Mouse (Mus musculus) heart, adult 2 months (tissue): Measurements from ENCODE around the gene Cmip. TPM values are rescaled to one million over a fixed set of nuclear protein-coding genes. Genes with fewer than 3 reads are reported as not detected.

Experiments
- DNase-seq, 2 experiments: peaks; one replicate each; pipeline ENCODE4 v3.0.0; 2021
- H3K27ac ChIP-seq: fragments of 200-600 bp; 2 replicates; pipeline ENCODE4 v1.8.1; 2022
- H3K27me3 ChIP-seq: fragments of 200-500 bp; 2 replicates; pipeline ENCODE4 v1.6.1; 2012; ENCODE audit warnings: mild to moderate bottlenecking, low read length, inconsistent platforms, mixed read lengths; ENCODE audit not compliant: control insufficient read depth, insufficient read depth
- H3K36me3 ChIP-seq: fragments of 200-500 bp; 2 replicates; pipeline ENCODE4 v1.6.1; 2012; ENCODE audit warnings: low read length, inconsistent platforms; ENCODE audit not compliant: control insufficient read depth, insufficient read depth
- H3K4me1 ChIP-seq: fragments of 200-500 bp; 2 replicates; pipeline ENCODE4 v1.6.1; 2011; ENCODE audit warnings: low read length; ENCODE audit not compliant: control insufficient read depth, insufficient read depth
- H3K4me3 ChIP-seq: fragments of 200-600 bp; 2 replicates; pipeline ENCODE4 v1.8.1; 2022
- H3K79me2 ChIP-seq: fragments of 200-500 bp; replicated peaks from 2 replicates; pipeline ENCODE4 v1.6.1; 2012; ENCODE audit warnings: mild to moderate bottlenecking, inconsistent platforms, low read length, moderate library complexity, mixed read lengths; ENCODE audit not compliant: control insufficient read depth, insufficient read depth
- H3K9ac ChIP-seq: fragments of 200-500 bp; 2 replicates; pipeline ENCODE4 v1.6.1; 2012; ENCODE audit warnings: low read depth, mild to moderate bottlenecking, control low read depth, inconsistent platforms, low read length, mixed read lengths
- CTCF ChIP-seq: fragments of 200-600 bp; IDR thresholded peaks from 2 replicates; pipeline ENCODE4 v1.8.1; 2022; ENCODE audit warnings: antibody characterized with exemption, mild to moderate bottlenecking, moderate library complexity
- EP300 ChIP-seq: fragments of 200-500 bp; IDR thresholded peaks from 2 replicates; pipeline ENCODE4 v1.6.1; 2011; ENCODE audit warnings: low read depth, low read length, control low read depth; ENCODE audit not compliant: insufficient read depth
- POLR2A ChIP-seq: fragments of 200-500 bp; IDR thresholded peaks from 2 replicates; pipeline ENCODE4 v1.6.1; 2011; ENCODE audit warnings: mild to moderate bottlenecking, low read depth, low read length, control low read depth; ENCODE audit not compliant: insufficient read depth
- WGBS: fragments of 180-500 bp; shearing (Covaris S2); methylation state at CpG from one replicate; pipeline ENCODE4 v1.1.7; 2018; 5-methylcytosine and 5-hydroxymethylcytosine counted together
- intact Hi-C: fragments of 180-260 bp; cut with DNase I; formaldehyde crosslinking; loops from one replicate; pipeline ENCODE4 v1.15.1; 2025
- polyA plus RNA-seq: library from polyadenylated mRNA; depleted of rRNA; stranded (reverse); fragments of >200 nt; gene quantifications from 2 replicates; pipeline ENCODE4 v1.2.3, GENCODE M21; 2012
- total RNA-seq, 2 experiments: library from RNA; stranded (reverse); gene quantifications; 2 replicates each; pipeline ENCODE4 v1.2.3; 2021

The Cmip gene
- total and polyA plus RNA-seq, 3 experiments = 13.6 to 20.8 (median 20.1) TPM

DNA sequence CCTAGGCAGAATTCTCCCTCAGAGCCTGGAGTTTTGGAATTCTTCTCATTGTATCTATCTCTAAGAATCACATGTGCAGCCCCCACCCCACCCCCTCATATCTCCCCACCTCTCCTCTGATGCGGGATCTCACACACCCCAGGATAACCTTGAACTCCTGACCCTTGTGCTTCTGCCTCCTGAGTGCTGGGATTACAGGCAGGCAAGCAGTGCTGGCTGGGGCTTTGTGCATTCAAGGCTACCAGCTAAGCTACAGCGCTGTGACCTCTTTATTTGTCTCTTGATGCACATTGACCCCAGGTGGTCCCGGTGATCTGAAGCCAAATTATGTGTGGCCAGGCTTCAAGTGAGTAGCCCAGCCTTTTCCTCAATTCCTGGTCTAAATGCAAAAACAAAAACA is 15.0 kb upstream of the Cmip start:
- no peaks in the 10 kb centered on the region for H3K79me2 ChIP-seq
- H3K36me3 ChIP-seq = no peaks in the 10 kb centered on the region
- H3K27me3 ChIP-seq = 0 out of 2 replicates have a peak, but pooled peaks cover under 1% of the 10 kb centered on the region
- H3K27ac ChIP-seq = no peak overlapping the region
- intact Hi-C loops = no loop called here
- H3K4me1 ChIP-seq = no peaks in the 10 kb centered on the region
- no peak overlapping the region for H3K9ac ChIP-seq
- DNase-seq = no peak
- H3K4me3 ChIP-seq = no peak overlapping the region
- WGBS = 58% methylated on average over 3 of the region's 3 CpGs
- no peak for TF ChIP-seq CTCF
- no peak for TF ChIP-seq POLR2A
- no peak for TF ChIP-seq EP300

DNA sequence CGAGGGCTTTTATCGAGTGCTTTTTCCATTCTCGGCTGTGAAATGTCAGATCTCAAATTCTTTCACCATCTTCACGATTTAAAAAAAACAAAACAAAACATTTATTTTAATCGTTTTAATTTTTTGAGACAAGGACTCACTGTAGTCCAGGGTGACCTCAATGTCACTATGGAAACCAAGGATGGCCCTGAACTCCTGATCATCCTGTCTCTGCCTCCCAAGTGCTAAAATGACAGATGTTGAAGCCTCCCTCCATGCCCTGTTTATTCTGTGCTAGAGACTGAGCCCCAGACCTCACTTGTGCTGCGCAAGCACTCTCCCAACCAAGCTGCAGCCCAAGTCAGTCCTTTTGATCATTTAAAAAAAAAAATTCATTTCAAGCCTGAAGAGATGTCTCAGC is 14.6 kb upstream of the Cmip start:
- TF ChIP-seq POLR2A (no peak), CTCF (no peak), EP300 (no peak)
- Histone ChIP-seq H3K9ac (no peak overlapping the region), H3K27me3 (0 out of 2 replicates have a peak, but pooled peaks cover 1% of the 10 kb centered on the region), H3K36me3 (no peaks in the 10 kb centered on the region), H3K4me1 (no peaks in the 10 kb centered on the region), H3K27ac (no peak overlapping the region), H3K4me3 (no peak overlapping the region), H3K79me2 (no peaks in the 10 kb centered on the region)
- intact Hi-C loops = no loop called here
- 75% methylated on average over 6 of the region's 6 CpGs for WGBS
- DNase-seq = no peak

DNA sequence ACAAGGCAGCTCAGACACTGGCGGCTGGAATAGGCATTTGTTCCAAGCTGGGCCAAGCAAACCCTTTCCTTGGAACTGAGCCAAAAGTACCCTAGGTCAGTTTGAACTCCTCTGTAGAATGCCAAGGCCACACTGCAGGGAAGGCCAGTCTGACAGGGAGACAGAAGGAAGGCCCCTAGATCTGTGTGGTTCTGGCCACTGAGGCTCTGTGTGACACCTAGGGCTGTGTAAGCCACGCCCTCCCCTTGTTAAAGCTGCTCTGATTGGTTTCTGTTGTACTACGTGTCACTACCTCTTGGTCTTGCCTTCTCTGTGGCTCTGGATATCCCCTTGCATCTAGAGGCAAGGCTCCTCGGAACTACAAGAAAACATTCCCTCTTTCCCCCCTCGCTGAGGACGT is 12.3 kb upstream of the Cmip start:
- intact Hi-C loops = no loop called here
- TF ChIP-seq CTCF (no peak), EP300 (no peak), POLR2A (no peak)
- H3K36me3 ChIP-seq = no peaks in the 10 kb centered on the region
- no peak overlapping the region for H3K4me3 ChIP-seq
- H3K9ac ChIP-seq = no peak overlapping the region
- 0 out of 2 replicates have a peak, but pooled peaks cover 1% of the 10 kb centered on the region for H3K27me3 ChIP-seq
- no peaks in the 10 kb centered on the region for H3K4me1 ChIP-seq
- WGBS = 56% methylated on average over 6 of the region's 6 CpGs
- no peak for DNase-seq
- no peaks in the 10 kb centered on the region for H3K79me2 ChIP-seq
- H3K27ac ChIP-seq = no peak overlapping the region

DNA sequence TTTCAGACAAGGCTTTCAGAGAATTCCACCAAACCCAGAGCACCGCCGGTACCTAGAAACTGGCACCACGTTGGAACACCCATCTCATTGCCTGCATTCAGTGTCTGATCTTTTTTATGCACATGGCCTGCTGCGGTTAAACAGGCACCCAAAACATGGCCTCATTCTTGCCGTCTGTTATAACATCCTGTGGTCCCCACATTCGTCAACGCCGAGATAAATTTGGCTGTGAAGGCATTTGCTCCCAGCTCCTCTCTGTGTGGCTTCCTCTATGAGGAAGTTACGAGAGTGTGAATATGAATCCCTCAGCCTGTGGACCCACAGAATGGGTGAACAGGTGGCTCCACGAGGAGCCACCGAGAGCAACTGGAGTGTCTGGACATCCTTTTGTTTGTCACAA is 8.5 kb upstream of the Cmip start:
- TF ChIP-seq CTCF (no peak), EP300 (no peak), POLR2A (no peak)
- H3K4me1 ChIP-seq = no peaks in the 10 kb centered on the region
- H3K79me2 ChIP-seq = no peaks in the 10 kb centered on the region
- no peaks in the 10 kb centered on the region for H3K36me3 ChIP-seq
- intact Hi-C loops = no loop called here
- WGBS = 60% methylated on average over 11 of the region's 11 CpGs
- H3K27ac ChIP-seq = no peak overlapping the region
- H3K9ac ChIP-seq = no peak overlapping the region
- 0 out of 2 replicates have a peak, but pooled peaks cover 1% of the 10 kb centered on the region for H3K27me3 ChIP-seq
- H3K4me3 ChIP-seq = no peak overlapping the region
- DNase-seq = no peak

DNA sequence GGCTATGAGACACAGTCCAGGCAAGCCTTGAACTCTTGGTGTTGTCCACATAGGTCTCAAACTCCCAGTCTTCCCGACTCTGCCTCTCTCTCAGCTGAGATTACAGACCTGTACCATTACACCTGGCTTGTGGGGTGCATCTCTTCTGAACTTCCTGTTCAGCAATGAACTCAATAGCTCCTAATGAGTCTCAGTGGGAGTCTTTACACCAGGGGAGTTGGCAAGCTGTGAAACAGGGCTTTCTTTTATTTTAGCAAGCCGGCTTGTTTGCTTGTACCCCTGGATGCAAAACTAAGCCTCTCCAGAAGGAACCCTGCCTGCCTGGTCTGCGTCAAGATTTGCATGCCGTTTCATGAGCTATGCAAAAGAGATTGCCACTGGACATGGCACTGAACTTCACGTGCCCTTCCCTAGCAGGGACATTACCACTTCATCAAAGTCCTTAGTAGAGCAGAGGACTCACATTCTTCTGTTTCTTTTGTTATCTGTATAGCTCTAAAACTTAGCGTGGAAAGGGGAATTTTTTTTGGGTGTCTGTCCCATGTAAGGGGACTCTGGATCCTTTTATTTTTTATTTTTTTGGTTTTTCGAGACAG is 5.7 kb upstream of the Cmip start:
- Histone ChIP-seq H3K27me3 (0 out of 2 replicates have a peak, but pooled peaks cover 1% of the 10 kb centered on the region), H3K9ac (no peak overlapping the region), H3K4me1 (no peaks in the 10 kb centered on the region), H3K27ac (no peak overlapping the region), H3K36me3 (no peaks in the 10 kb centered on the region), H3K4me3 (no peak overlapping the region), H3K79me2 (no peaks in the 10 kb centered on the region)
- intact Hi-C loops = loop anchor here (10.0 kb wide), 1 partner anchor 114 kb away; no protein-coding TSS in a partner anchor
- DNase-seq = no peak
- no peak for TF ChIP-seq CTCF
- TF ChIP-seq POLR2A = no peak
- TF ChIP-seq EP300 = no peak
- 56% methylated on average over 7 of the region's 7 CpGs for WGBS

DNA sequence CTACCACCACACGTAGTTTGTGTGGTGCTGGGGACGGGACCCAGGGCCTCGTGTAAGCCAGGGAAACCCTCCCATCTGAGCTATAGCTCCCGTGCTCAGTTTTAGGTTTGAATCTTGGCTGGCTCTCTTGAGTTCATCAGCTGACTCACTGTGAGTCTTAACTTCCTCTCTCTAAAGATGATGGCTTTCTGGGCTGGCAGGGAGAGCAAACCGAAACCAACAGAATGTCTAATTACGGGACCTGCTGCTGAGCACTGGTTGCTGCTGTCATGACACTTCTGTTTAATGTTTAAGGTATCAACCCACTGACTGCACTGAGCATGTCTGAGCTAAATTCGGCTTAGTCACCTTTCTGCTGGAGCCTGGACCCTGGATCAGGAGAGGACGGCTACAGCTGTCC is 4.2 kb upstream of the Cmip start:
- intact Hi-C loops = loop anchor here (2.0 to 10.0 kb wide), 2 partner anchors 28 to 112 kb away; no protein-coding TSS in a partner anchor
- DNase-seq = no peak
- no peaks in the 10 kb centered on the region for H3K79me2 ChIP-seq
- no peak overlapping the region for H3K4me3 ChIP-seq
- H3K9ac ChIP-seq = no peak overlapping the region
- no peak overlapping the region for H3K27ac ChIP-seq
- no peaks in the 10 kb centered on the region for H3K36me3 ChIP-seq
- 85% methylated on average over 8 of the region's 8 CpGs for WGBS
- no peaks in the 10 kb centered on the region for H3K27me3 ChIP-seq
- no peaks in the 10 kb centered on the region for H3K4me1 ChIP-seq
- TF ChIP-seq CTCF = no peak
- no peak for TF ChIP-seq POLR2A
- TF ChIP-seq EP300 = no peak
